Mouse (Mus musculus) layer of hippocampus, postnatal 25 days (tissue): ENCODE measurements around the gene Calcb. TPM values are rescaled to one million over a fixed set of nuclear protein-coding genes. Genes with fewer than 3 reads are reported as not detected.

Experiments used
- DNase-seq, 2 experiments: peaks; one replicate each; pipeline ENCODE4 v3.0.0; 2022; ENCODE audit warnings: mixed read lengths in 2 of 2, low spot score in 1 of 2; ENCODE audit errors: extremely low spot score in 1 of 2
- total RNA-seq, 2 experiments: library from RNA; stranded (reverse); gene quantifications; 2 replicates each; pipeline ENCODE4 v1.2.3; 2021

Calcb gene
- total RNA-seq, 2 experiments from 2014 or later = 0.47 to 0.52 TPM

GRCm38 (mm10) chr7:114748239-114748638 is 29.8 kb downstream of the Calcb start:
- DNase-seq = no peak

GRCm38 (mm10) chr7:114753471-114753870 is 35.0 kb downstream of the Calcb start:
- no peak for DNase-seq

GRCm38 (mm10) chr7:114754196-114754595 is 35.8 kb downstream of the Calcb start:
- no peak for DNase-seq

GRCm38 (mm10) chr7:114754626-114755025 is 36.2 kb downstream of the Calcb start:
- DNase-seq = no peak

- no peak for DNase-seq
Measured at GRCm38 (mm10) chr7:114762660-114763059, 44.2 kb downstream of the Calcb start.

GRCm38 (mm10) chr7:114765273-114765672 is 46.8 kb downstream of the Calcb start:
- no peak for DNase-seq

- DNase-seq = no peak
Measured at GRCm38 (mm10) chr7:114766523-114766922, 48.1 kb downstream of the Calcb start.

GRCm38 (mm10) chr7:114768516-114768915 is 50.1 kb downstream of the Calcb start:
- DNase-seq = no peak

- no peak for DNase-seq
Measured at GRCm38 (mm10) chr7:114769041-114769440, 50.6 kb downstream of the Calcb start.

GRCm38 (mm10) chr7:114770586-114770985 is 52.1 kb downstream of the Calcb start:
- no peak for DNase-seq

GRCm38 (mm10) chr7:114771801-114772200 is 53.4 kb downstream of the Calcb start:
- DNase-seq = no peak

Other genes starting within 250 kb of the Calcb start
- under 1 TPM; 0.62 to 0.87 TPM for gene Cyp2r1, start 155.7 kb upstream of the Calcb start, total RNA-seq
- gene Calca, start 82.3 kb upstream of the Calcb start, total RNA-seq = 1 to 10 TPM; 1.2 to 1.9 TPM
- 1 to 10 TPM; 4.9 to 5.4 TPM for gene Insc, start 25.1 kb downstream of the Calcb start, total RNA-seq